8 mouse cellular contexts compared by ENCODE assay signal in genomic region chr5:31526354-31527116, GRCm38 (mm10). TPM values are rescaled to one million over a fixed set of nuclear protein-coding genes. Genes with fewer than 3 reads are reported as not detected.
DNase-seq lines count a peak whose midpoint lies in the region; ATAC-seq lines count a peak whose summit lies in the region.

TSS of gene Slc4a1ap (plus strand) at chr5:31526995.

- peak within 1 kb of the TSS; percentile 90 for H3K4me3 ChIP-seq in forebrain, embryonic 14.5 days (ENCODE audit: low read depth, low read length)
- peak within 1 kb of the TSS; percentile 95 for H3K4me3 ChIP-seq in neural tube, embryonic 15.5 days (replicated peaks)

- H3K36me3 ChIP-seq in forebrain, embryonic 14.5 days (ENCODE audit: control insufficient read depth, insufficient read depth, low read length), result peaks cover 30% of the 10 kb centered on the region
- peaks cover 37% of the 10 kb centered on the region for H3K36me3 ChIP-seq in neural tube, embryonic 15.5 days

- H3K9ac ChIP-seq in forebrain, embryonic 14.5 days (ENCODE audit: low read length), result peak within 1 kb of the TSS; percentile 87
- peak within 1 kb of the TSS; percentile 86 for H3K9ac ChIP-seq in neural tube, embryonic 15.5 days (replicated peaks)

- intact Hi-C loops in heart, postnatal 14 days (cut with DNase I), result no loop called here

- peak within 1 kb of the TSS; percentile 97 for H3K4me2 ChIP-seq in forebrain, embryonic 14.5 days (ENCODE audit: low read length)
- peak within 1 kb of the TSS; percentile 97 for H3K4me2 ChIP-seq in neural tube, embryonic 15.5 days

- WGBS in forebrain, embryonic 14.5 days, result under 1% methylated on average over 28 of the region's 28 CpGs
- WGBS in neural tube, embryonic 15.5 days, result under 1% methylated on average over 28 of the region's 28 CpGs

- ATAC-seq in forebrain, embryonic 14.5 days, result peak; percentile 93
- peak; percentile 93 for ATAC-seq in neural tube, embryonic 15.5 days (ENCODE audit: low FRiP score)

- peaks cover 14% of the 10 kb centered on the region for H3K4me1 ChIP-seq in forebrain, embryonic 14.5 days (ENCODE audit: control insufficient read depth, insufficient read depth, low read length)
- H3K4me1 ChIP-seq in neural tube, embryonic 15.5 days, result peaks cover 46% of the 10 kb centered on the region

- H3K9me3 ChIP-seq in forebrain, embryonic 14.5 days (replicated peaks; ENCODE audit: control insufficient read depth, low read length), result no peaks in the 10 kb centered on the region
- H3K9me3 ChIP-seq in neural tube, embryonic 15.5 days (replicated peaks), result no peaks in the 10 kb centered on the region

- no peaks in the 10 kb centered on the region for H3K27me3 ChIP-seq in forebrain, embryonic 14.5 days (replicated peaks; ENCODE audit: control insufficient read depth, insufficient read depth, low read length)
- no peaks in the 10 kb centered on the region for H3K27me3 ChIP-seq in neural tube, embryonic 15.5 days (replicated peaks)

- DNase-seq in ES-CJ7 (ENCODE audit: low read depth, low spot score), result peak; percentile 81
- DNase-seq in cerebellum, adult 11 months, result peak; percentile 70
- peak; percentile 87 for DNase-seq in forebrain, embryonic 14.5 days (ENCODE audit: low spot score)
- DNase-seq in heart, postnatal 14 days, result peak; percentile 79 to 87
- peak; percentile 79 for DNase-seq in layer of hippocampus, adult 11-12 months (ENCODE audit: low spot score)
- peak; percentile 74 to 76 for DNase-seq in lung, adult 18-20 months
- peak; percentile 81 for DNase-seq in testis, postnatal 14 days (ENCODE audit: low spot score)

- H3K27ac ChIP-seq in forebrain, embryonic 14.5 days (ENCODE audit: low read depth, low read length), result peak within 1 kb of the TSS; percentile 80; the same call in 1 of the 2 replicates
- H3K27ac ChIP-seq in neural tube, embryonic 15.5 days (replicated peaks), result peak within 1 kb of the TSS; percentile 88

RNA-seq across cellular contexts. Expression of gene Slc4a1ap, which starts in this region (rescaled TPM):
- 20.9 and 21.7 TPM in 2 replicates for polyA plus RNA-seq in forebrain, embryonic 14.5 days (2014; fragmentation: Nextera tagmentation; extraction: Ambion mirVana)
- 10 to 100 TPM; 21.4 to 21.9 TPM for total RNA-seq in heart, postnatal 14 days (2021)
- 32.4 and 38.1 TPM in 2 replicates for polyA plus RNA-seq in neural tube, embryonic 15.5 days (2015; fragmentation: Nextera tagmentation; extraction: Ambion mirVana)

Comparison
In these comparisons a context has a peak if more than half of its experiments do, and no peak if none do; other contexts are left out.
1. Peak in every context shown above with its lines: DNase-seq, ATAC-seq, H3K4me3 ChIP-seq and H3K27ac ChIP-seq.